Mouse (Mus musculus): ENCODE measurements around the gene Csnk1g1.

DNA sequence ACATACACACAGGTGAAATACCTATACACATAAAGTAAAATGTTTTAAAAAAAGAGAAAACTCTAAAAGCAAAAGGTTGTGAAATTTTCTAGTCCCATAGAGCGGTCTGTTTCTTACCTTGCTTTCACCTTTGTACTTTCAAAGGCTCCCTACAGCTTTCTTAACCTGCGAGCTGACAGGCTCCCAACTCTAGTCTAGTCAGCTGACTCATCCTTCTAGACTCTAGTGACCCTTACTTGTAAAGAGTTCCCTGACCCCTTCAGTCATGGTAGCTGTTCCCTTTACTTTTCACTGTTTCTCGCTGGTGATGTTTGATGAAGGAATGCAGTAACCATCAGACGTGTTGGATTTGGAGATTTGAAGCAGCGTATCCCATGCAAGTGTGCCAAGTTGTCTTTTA, 78.3 kb downstream of the Csnk1g1 start:
- TF ChIP-seq GATA1 (IDR thresholded peaks at IDR 0.05; ENCODE audit: borderline replicate concordance, low read length) (no peak), FLI1 (IDR thresholded peaks at IDR 0.05; ENCODE audit: low read length) (no peak)

All from megakaryocyte, embryonic 14.5 days (primary cell).